Mouse (Mus musculus) testis, adult 2 months (tissue): ENCODE measurements at regions not wholly inside any gene's neighbourhood (a gene's known extent, or its start where the extent isn't known, plus 50 kb on each side); places are given as distances from the start of the nearest gene placed in this dataset.

Source experiments
- H3K27ac ChIP-seq: fragments of 200-500 bp; 2 replicates; pipeline ENCODE4 v1.5.1; 2012; ENCODE audit warnings: low read depth, low read length; ENCODE audit not compliant: control insufficient read depth, insufficient read depth
- H3K27me3 ChIP-seq: fragments of 200-500 bp; 2 replicates; pipeline ENCODE4 v1.6.1; 2012; ENCODE audit warnings: mild to moderate bottlenecking, low read length, moderate library complexity; ENCODE audit not compliant: control insufficient read depth, insufficient read depth
- H3K36me3 ChIP-seq: fragments of 200-500 bp; 2 replicates; pipeline ENCODE4 v1.6.1; 2012; ENCODE audit warnings: mild to moderate bottlenecking, low read length; ENCODE audit not compliant: control insufficient read depth, insufficient read depth
- H3K4me1 ChIP-seq: fragments of 200-500 bp; 2 replicates; pipeline ENCODE4 v1.6.1; 2012; ENCODE audit warnings: low read length; ENCODE audit not compliant: control insufficient read depth, insufficient read depth
- H3K4me3 ChIP-seq: fragments of 200-500 bp; 2 replicates; pipeline ENCODE4 v1.5.1; 2012; ENCODE audit warnings: low read depth, mild to moderate bottlenecking, low read length, moderate library complexity, mixed read lengths; ENCODE audit not compliant: control insufficient read depth
- CTCF ChIP-seq: fragments of 200-500 bp; IDR thresholded peaks from 2 replicates; pipeline ENCODE4 v1.5.1; 2012; ENCODE audit warnings: low read depth, mild to moderate bottlenecking, inconsistent platforms, low read length, moderate library complexity; ENCODE audit not compliant: control insufficient read depth, insufficient read depth, insufficient replicate concordance
- POLR2A ChIP-seq: fragments of 200-500 bp; IDR thresholded peaks from 2 replicates; pipeline ENCODE4 v1.6.1; 2012; ENCODE audit warnings: low read depth, mild to moderate bottlenecking, inconsistent platforms, low read length, moderate library complexity; ENCODE audit not compliant: control insufficient read depth

DNA sequence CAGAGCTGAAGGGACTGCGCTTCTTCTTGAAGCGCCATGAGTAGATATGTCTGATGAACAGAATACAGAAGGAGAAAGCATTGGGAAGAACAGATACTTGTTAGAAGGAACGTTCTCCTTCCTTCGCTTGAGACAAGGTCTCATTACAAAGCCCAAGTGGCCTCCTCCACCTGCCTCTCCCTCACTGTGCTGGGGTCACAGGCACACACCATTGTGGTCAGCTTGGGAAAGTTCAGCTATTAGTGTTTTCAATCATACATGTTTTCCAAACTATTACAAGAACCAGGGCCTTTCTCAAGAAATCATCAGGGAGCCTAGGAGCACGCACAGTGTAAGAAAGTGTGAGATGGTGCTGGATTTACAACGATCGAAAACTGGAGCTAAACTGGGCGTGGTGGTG, 445.0 kb downstream of the Sox2 start:
- Histone ChIP-seq H3K27me3 (no peaks in the 10 kb centered on the region), H3K36me3 (no peaks in the 10 kb centered on the region), H3K4me1 (no peaks in the 10 kb centered on the region), H3K27ac (no peak overlapping the region), H3K4me3 (no peak overlapping the region)
- TF ChIP-seq POLR2A (no peak), CTCF (no peak)

DNA sequence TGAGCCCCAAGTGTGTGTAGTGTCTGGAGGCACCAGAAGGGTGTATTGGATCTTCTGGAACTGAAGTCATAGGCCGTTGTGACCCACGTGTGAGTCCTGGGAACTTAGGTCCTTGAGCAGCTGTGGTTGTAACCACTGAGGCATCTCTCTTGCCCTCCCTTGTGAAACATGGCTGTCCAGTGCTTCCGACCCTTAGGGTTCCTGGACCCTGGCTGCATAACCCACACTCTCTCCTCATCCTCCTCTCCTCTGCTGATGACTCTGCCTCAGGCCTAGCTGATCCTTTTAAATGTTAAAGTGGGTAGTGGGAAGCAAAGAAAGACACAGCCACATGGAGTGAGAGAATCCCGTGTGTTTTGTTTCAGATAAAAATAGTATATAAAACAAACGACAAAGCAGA, 446.2 kb downstream of the Sox2 start:
- H3K4me1 ChIP-seq, result no peaks in the 10 kb centered on the region
- H3K4me3 ChIP-seq, result no peak overlapping the region
- no peak for TF ChIP-seq CTCF
- no peak for TF ChIP-seq POLR2A
- no peaks in the 10 kb centered on the region for H3K36me3 ChIP-seq
- H3K27me3 ChIP-seq, result no peaks in the 10 kb centered on the region
- no peak overlapping the region for H3K27ac ChIP-seq

DNA sequence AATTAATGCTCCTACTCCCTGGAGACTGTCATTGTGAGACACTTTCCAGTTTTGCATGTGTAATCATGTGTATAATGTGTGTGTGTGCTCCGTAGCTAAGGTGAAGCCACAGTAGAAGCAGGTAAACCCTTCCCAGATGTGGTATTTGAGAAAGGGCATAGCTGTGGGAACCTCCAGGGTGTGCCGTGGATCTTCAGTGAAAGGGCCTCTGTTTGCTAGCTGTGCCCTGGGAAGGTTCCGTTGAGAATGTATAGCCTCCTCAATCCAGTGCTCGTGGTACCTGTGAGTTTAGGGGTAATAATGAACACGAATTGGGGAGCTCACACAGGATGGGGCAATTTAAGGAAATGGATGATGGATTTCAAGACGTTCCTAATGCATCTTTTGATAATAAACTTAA, 447.6 kb downstream of the Sox2 start:
- no peak overlapping the region for H3K4me3 ChIP-seq
- TF ChIP-seq CTCF (no peak), POLR2A (no peak)
- H3K4me1 ChIP-seq, result no peaks in the 10 kb centered on the region
- no peaks in the 10 kb centered on the region for H3K27me3 ChIP-seq
- H3K27ac ChIP-seq, result no peak overlapping the region
- H3K36me3 ChIP-seq, result no peaks in the 10 kb centered on the region

DNA sequence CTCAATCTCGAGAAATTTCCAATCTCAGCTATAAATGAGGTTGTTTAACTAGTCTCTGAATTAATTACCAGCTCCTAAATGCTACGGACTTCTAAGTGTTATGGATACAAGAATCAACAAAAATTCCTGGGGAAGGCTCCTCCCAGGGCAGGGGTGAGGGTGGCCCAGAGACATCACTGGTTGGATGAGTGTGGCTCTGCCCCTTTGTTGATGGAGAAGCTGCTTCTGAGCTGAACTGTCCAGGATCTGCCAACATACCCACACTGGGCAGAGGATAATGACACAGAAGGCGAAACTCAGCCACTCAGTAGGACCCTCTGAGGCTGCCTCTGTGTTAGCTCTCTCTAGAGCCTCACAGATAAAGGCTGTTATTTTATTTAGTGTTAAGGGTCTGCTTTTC, 449.0 kb downstream of the Sox2 start:
- H3K27me3 ChIP-seq, result no peaks in the 10 kb centered on the region
- no peaks in the 10 kb centered on the region for H3K4me1 ChIP-seq
- H3K27ac ChIP-seq, result no peak overlapping the region
- TF ChIP-seq POLR2A, result no peak
- TF ChIP-seq CTCF, result no peak
- H3K36me3 ChIP-seq, result no peaks in the 10 kb centered on the region
- H3K4me3 ChIP-seq, result no peak overlapping the region

DNA sequence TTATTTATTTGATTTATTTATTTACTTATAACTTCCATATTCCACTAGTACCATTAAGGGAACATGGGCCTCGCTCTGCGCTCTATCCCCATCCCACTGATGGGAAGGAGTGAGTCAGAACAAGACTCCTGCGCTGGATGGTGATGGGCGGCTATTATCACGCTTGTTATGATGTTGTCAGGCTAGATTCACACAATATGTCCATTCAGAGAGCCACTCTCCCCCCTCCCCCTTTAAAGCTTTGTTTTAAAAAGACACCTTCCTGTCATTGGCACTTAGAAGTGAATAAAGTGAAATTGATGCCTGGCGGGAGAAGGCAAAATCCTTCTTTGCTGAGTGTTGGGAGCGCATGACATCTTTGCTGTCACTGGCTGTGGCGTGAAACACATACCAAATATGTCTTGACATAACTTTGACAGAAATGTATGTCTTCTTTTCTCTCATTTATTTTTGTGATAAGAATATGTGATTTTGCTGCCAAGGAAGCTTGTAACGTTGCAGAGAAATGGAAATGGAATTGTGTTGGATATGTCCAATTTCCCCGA, 449.7 kb downstream of the Sox2 start:
- Histone ChIP-seq H3K27ac (no peak overlapping the region), H3K4me1 (no peaks in the 10 kb centered on the region), H3K36me3 (no peaks in the 10 kb centered on the region), H3K27me3 (no peaks in the 10 kb centered on the region), H3K4me3 (no peak overlapping the region)
- TF ChIP-seq POLR2A (no peak), CTCF (no peak)

DNA sequence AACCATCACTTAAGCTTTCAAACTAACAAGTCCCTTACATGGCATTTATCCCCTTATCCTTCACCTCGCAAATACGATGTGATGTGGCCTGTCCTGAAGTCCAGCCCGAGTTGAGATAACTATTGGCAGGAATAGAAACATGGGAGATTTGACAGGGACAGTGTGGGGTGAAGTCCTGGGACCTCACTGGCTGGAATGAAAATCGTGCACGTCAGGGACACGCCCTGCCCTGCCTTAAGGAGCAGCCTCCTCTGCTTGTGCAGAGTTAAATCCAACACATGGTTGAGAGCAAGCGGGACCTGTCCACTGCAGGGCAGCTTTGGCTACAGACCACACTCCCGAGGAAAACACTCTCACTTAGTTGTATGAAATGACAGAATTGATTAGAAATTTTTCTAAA, 451.1 kb downstream of the Sox2 start:
- TF ChIP-seq CTCF (no peak), POLR2A (no peak)
- H3K4me1 ChIP-seq, result no peaks in the 10 kb centered on the region
- no peak overlapping the region for H3K4me3 ChIP-seq
- no peak overlapping the region for H3K27ac ChIP-seq
- H3K36me3 ChIP-seq, result no peaks in the 10 kb centered on the region
- H3K27me3 ChIP-seq, result no peaks in the 10 kb centered on the region

DNA sequence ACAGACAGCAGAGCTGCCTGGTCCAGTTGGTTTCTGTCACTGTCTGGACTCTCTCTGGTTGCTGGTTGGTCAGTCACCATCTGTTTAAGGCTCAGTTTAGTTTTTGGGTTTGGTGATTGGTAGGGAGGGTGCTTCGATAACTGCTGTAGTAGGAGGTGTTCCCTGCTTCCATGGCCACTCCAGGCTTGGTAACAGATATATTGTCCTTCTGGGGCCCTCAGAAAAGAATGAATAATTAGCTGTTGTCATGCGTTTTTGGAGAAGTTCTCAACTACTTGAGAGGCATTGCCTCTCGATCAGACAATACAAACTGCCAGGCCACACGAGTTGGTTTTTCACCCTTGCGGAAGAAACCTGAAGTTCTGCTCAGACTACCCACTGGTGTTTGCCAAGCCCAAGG, 451.7 kb downstream of the Sox2 start:
- Histone ChIP-seq H3K36me3 (no peaks in the 10 kb centered on the region), H3K27ac (no peak overlapping the region), H3K4me1 (no peaks in the 10 kb centered on the region), H3K4me3 (no peak overlapping the region), H3K27me3 (no peaks in the 10 kb centered on the region)
- TF ChIP-seq CTCF (no peak), POLR2A (no peak)

DNA sequence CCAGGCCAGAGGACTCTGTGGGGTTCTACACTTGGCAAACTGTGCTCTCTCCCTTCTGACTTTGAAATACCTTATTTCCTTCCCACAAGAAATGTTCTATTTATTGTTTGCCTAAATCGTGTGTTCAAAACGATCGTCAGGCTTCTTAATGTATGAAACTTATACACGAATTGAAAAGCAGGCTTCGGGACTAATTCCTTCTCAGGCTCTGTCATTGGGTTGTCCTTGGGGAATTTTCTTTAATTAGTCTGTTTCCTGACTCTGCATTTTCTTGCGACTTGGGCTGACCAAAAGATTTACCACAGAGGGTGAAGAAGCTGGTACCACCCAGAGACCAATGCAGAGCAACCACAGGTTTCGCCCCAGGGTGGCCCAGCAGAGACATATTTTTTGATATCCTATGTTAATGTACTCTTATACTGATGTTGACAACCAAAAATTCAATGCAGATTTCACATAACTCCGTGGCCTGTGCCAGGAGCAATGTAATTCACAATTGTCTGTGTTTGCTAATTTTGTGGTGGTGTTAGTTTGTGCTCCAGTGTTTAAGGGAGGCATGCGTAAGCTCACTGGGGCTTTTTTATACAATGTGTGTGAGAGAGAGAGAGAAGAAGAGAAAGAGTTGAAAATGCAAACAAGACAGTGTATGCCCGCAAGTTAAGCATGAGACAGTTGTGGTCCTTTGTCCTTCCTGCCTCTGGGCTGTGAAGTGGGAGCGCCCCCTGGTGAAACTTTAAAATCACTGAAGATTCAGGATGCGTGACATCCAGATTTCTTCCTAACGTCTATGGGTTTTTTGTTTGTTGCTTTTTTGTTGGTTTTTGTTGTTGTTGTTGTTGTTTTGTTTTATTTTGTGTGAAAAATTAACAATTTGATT, 452.7 kb downstream of the Sox2 start:
- no peak overlapping the region for H3K4me3 ChIP-seq
- no peaks in the 10 kb centered on the region for H3K4me1 ChIP-seq
- no peaks in the 10 kb centered on the region for H3K36me3 ChIP-seq
- no peak for TF ChIP-seq POLR2A
- peak; percentile 47; the same call in 1 of the 2 replicates for TF ChIP-seq CTCF
- H3K27me3 ChIP-seq, result no peaks in the 10 kb centered on the region
- H3K27ac ChIP-seq, result no peak overlapping the region
